22 mouse cellular contexts compared by ENCODE assay signal in genomic region chr2:118319176-118319575, GRCm38 (mm10). TPM values are rescaled to one million over a fixed set of nuclear protein-coding genes. Genes with fewer than 3 reads are reported as not detected.
"Had no signal": no experiment of that assay in that cellular context is flagged by ENCODE, and none has a peak within 500 bp of the region (broad histone marks: within the 10 kb centered on the region; RNA-seq: fewer than 3 reads in every experiment).

No protein-coding gene starts in this region.

- H3K4me1 ChIP-seq: liver, embryonic 13.5 days; stomach, embryonic 15.5 days had no signal

- H3K4me3 ChIP-seq: layer of hippocampus, adult 2 months; left cerebral cortex, adult 2 months; liver, embryonic 13.5 days; midbrain, embryonic 13.5 days; myocyte; neural tube, embryonic 13.5 days; stomach, embryonic 15.5 days had no signal

- DNase-seq: kidney, adult 2 months; kidney, postnatal 25 days; layer of hippocampus, adult 9-11 months; layer of hippocampus, postnatal 36 days; liver, embryonic 13.5 days; lung, adult 2 months; lung, postnatal 14 days; retina, postnatal 1 day; right cerebral cortex, postnatal 25 days; spleen, adult 18-20 months; thymus, postnatal 25 days had no signal

- H3K36me3 ChIP-seq: liver, embryonic 13.5 days; midbrain, embryonic 13.5 days; neural tube, embryonic 13.5 days; stomach, embryonic 15.5 days had no signal

- H3K4me2 ChIP-seq: liver, embryonic 13.5 days; midbrain, embryonic 13.5 days; neural tube, embryonic 13.5 days; stomach, embryonic 15.5 days had no signal

- H3K9ac ChIP-seq: liver, embryonic 13.5 days; midbrain, embryonic 13.5 days; neural tube, embryonic 13.5 days; stomach, embryonic 15.5 days had no signal

- H3K9me3 ChIP-seq: liver, embryonic 13.5 days; midbrain, embryonic 13.5 days; neural tube, embryonic 13.5 days; stomach, embryonic 15.5 days had no signal

- ATAC-seq: midbrain, embryonic 13.5 days had no signal

- H3K27me3 ChIP-seq: liver, embryonic 13.5 days; midbrain, embryonic 13.5 days; neural tube, embryonic 13.5 days; stomach, embryonic 15.5 days had no signal

- H3K27ac ChIP-seq: kidney, postnatal 0 days; left cerebral cortex, adult 2 months; liver, embryonic 13.5 days; macrophage; midbrain, embryonic 13.5 days; neural tube, embryonic 13.5 days; stomach, embryonic 15.5 days had no signal

RNA-seq across cellular contexts. Expression of gene Gpr176, which starts 54.0 kb away (rescaled TPM):
- total RNA-seq: liver, adult 2 months; megakaryocyte, adult 5-6 weeks; monocyte, adult 5-6 weeks had no signal
- polyA plus RNA-seq: liver, adult 2 months had no signal
